Mouse (Mus musculus) adrenal gland (tissue): Measurements from ENCODE around the gene Eif3f.

Experiments
- intact Hi-C: fragments of 180-260 bp; cut with DNase I; formaldehyde crosslinking; loops from one replicate; pipeline ENCODE4 v1.15.1; 2025

The Eif3f gene

DNA sequence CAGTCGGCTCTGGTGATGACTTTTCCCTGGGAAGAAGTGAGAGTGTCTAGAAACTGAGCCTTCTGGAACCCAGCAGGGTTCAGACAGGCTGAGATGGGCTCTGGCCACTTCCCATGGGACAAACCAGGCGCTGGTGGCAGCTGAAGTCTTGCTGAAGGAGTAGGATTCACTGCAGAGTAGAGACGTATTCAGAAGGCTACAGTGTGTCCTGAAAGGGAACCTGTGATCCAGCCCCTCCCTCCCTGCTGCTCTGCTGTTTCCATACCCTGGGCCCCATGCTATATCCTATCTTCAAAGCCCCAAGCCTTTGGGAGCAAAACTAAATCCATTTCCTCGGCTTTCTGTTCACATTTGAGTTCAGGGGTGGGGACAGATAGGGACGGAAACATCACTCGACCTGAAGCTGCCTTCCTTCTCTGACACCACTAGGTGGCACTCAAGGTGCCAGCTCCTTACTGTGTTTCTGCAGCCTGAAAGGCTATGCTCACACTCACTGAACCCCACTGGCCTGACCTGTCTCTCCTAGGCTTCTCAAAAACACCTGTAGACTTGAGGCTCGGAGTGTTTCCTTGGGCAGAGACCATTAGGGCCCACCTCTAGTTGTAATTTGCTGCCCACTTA is 32.6 kb downstream of the Eif3f start:
- intact Hi-C loops: loop anchor here (1.0 kb wide), 1 partner anchor 54 kb away; no protein-coding TSS in a partner anchor

DNA sequence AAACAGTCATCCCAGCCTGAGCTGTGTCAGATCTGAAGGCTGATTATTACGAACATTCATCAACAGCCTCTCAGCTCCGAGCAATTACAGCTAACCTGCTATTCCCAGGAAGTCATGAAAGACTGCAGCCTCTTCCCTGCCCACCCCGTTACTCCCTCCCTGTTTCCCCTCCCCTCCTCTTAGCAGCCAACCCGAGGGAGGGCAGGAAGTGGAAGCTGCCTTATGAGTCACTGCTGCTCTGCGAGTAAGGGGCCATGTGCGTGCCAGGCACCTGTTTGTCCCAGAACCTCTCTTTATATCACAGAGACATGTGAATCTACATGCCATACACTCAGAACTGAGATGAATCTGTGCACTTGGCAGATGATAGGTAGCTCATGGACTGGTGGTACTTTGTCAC is 34.0 kb downstream of the Eif3f start:
- intact Hi-C loops: no loop called here

DNA sequence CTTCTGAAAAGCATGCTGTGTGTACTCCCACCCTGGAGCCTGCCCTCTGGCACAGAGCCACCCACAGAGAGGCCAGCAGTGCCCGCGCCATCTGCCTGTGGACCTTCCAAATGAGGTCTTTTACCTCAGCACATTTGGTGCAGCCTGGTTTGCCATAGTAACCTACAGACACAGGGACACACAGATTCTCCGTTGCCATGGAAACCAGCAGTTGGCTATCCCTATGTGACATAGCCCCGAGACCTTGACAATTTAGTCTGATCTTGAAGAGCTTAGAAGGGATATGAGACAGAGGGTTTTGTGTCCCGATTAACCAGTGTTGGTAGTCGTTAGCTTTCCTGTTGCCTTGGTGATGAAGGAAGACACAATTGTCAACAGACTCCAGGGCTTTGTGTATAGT is 38.1 kb downstream of the Eif3f start:
- intact Hi-C loops: no loop called here

DNA sequence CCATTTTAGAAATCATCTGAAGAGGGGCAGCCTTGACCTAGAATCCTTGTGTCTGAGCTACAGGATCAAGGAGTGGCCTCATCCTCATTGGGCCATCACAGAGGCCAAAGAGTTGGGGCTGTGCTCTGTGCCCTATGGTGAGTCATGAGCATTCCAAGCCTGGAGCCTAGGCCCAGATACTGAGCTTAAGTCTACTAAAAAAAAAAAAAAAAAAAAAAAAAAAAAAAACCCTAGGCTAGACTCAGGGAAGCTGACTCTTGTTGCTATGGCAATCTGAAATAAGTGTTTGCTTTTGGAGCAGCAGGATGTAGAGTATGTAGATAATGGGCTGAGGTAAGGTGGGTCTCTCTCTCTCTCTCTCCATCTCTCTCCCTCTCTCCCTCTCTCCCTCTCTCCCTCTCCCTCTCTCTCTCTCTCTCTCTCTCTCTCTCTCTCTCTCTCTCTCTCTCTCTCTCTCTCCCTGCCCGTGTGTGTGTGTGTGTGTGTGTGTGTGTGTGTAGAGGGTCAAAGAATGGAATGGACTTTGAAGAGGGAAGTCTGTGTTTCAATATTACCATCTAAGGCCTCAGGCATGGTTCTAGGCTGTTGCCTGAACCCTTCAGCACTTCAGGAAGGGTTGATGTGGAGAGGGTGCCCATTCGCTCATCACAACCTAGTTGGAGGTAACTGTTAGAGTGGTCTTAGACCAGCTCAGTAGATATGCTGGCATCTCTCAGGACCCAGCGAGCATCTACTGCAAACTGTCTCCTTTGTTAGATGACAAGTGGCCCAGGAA is 51.9 kb downstream of the Eif3f start:
- intact Hi-C loops: no loop called here

DNA sequence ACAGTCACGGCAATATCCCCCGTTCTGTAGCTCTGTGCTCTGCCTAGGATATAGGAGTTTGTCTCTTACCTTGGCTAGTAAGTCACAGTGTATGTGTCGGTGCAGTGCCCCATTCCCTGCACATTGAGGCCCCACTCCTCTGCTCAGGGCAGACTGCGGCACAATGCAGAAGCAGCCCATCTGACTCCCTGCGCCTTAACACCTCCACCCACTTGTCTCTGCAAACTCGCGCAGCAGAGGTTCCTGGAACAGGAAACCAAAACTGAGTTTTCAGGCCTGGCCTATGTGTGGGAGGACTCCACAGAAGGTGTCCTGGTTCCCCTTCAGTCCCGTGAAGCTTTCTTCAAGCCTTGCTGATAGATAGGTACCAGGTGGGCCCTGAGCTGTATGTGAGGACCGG is 57.0 kb downstream of the Eif3f start:
- intact Hi-C loops: no loop called here
